Mouse (Mus musculus) heart, adult 9 months (tissue): ENCODE measurements around the gene Gnptg.
"Not testable (repeated sequence)": the region's sequence is repeated elsewhere in the genome, so short reads cannot be mapped to it uniquely, and the experiment has no call there.

Experiments
- DNase-seq, 2 experiments: peaks; one replicate each; pipeline ENCODE4 v3.0.0; 2022; ENCODE audit warnings: low spot score in 2 of 2

Gene Gnptg

GRCm38 (mm10) chr17:25243131-25243780, 3.3 kb upstream of the Gnptg start:
- no peak for DNase-seq

- DNase-seq, result no peak
Measured at GRCm38 (mm10) chr17:25235635-25236034, 4.3 kb downstream of the Gnptg start.

- DNase-seq, result not testable (repeated sequence)
Measured at GRCm38 (mm10) chr17:25231621-25232020, 8.3 kb downstream of the Gnptg start.

- DNase-seq, result no peak
Measured at GRCm38 (mm10) chr17:25230700-25231099, 9.2 kb downstream of the Gnptg start.

GRCm38 (mm10) chr17:25230014-25230655, 9.8 kb downstream of the Gnptg start:
- DNase-seq, result not testable (repeated sequence)

GRCm38 (mm10) chr17:25227991-25228390, 11.9 kb downstream of the Gnptg start:
- DNase-seq, result no peak

- DNase-seq, result no peak
Measured at GRCm38 (mm10) chr17:25225659-25226058, 14.3 kb downstream of the Gnptg start.

GRCm38 (mm10) chr17:25224586-25225222, 15.2 kb downstream of the Gnptg start:
- DNase-seq, result no peak

- DNase-seq, result no peak
Measured at GRCm38 (mm10) chr17:25222951-25223601, 16.8 kb downstream of the Gnptg start.

- DNase-seq, result not testable (repeated sequence)
Measured at GRCm38 (mm10) chr17:25222504-25222940, 17.4 kb downstream of the Gnptg start.

- no peak for DNase-seq
Measured at GRCm38 (mm10) chr17:25221821-25222503, 18.0 kb downstream of the Gnptg start.

GRCm38 (mm10) chr17:25220746-25221145, 19.2 kb downstream of the Gnptg start:
- DNase-seq, result no peak

- no peak for DNase-seq
Measured at GRCm38 (mm10) chr17:25219492-25220295, 20.2 kb downstream of the Gnptg start.

GRCm38 (mm10) chr17:25218967-25219366, 21.0 kb downstream of the Gnptg start:
- no peak for DNase-seq

GRCm38 (mm10) chr17:25215431-25215830, 24.5 kb downstream of the Gnptg start:
- no peak for DNase-seq

- no peak for DNase-seq
Measured at GRCm38 (mm10) chr17:25211705-25212104, 28.2 kb downstream of the Gnptg start.

- peak; percentile 35 to 55 for DNase-seq
Measured at GRCm38 (mm10) chr17:25210680-25211466, 29.1 kb downstream of the Gnptg start.

- DNase-seq, result no peak
Measured at GRCm38 (mm10) chr17:25210006-25210405, 29.9 kb downstream of the Gnptg start.

- no peak for DNase-seq
Measured at GRCm38 (mm10) chr17:25202401-25202800, 37.5 kb downstream of the Gnptg start.

GRCm38 (mm10) chr17:25189091-25189490, 50.8 kb downstream of the Gnptg start:
- DNase-seq, result no peak
